Mouse (Mus musculus): ENCODE measurements around the gene Rinl. TPM values are rescaled to one million over a fixed set of nuclear protein-coding genes. Genes with fewer than 3 reads are reported as not detected.

Rinl gene
- polyA plus RNA-seq (2015; fragmentation: Nextera tagmentation; extraction: Ambion mirVana) = 7.0 and 7.7 TPM in 2 replicates

- Histone ChIP-seq H3K9ac (replicated peaks; ENCODE audit: low read length) (no peak within 1 kb of the TSS), H3K4me3 (ENCODE audit: low read length) (no peak within 1 kb of the TSS), H3K36me3 (ENCODE audit: insufficient read depth, low read length) (peaks cover 5% of the 10 kb centered on the region; the same call in 1 of the 2 replicates), H3K4me2 (replicated peaks; ENCODE audit: low read depth, low read length) (no peak within 1 kb of the TSS), H3K4me1 (ENCODE audit: insufficient read depth, low read length) (peaks cover 8% of the 10 kb centered on the region), H3K27me3 (ENCODE audit: insufficient read depth, low read length) (no peaks in the 10 kb centered on the region), H3K9me3 (ENCODE audit: low read length) (no peaks in the 10 kb centered on the region), H3K27ac (ENCODE audit: low read length) (peak within 1 kb of the TSS; percentile 31; the same call in 1 of the 2 replicates)
- WGBS = 56% methylated on average over 5 of the region's 5 CpGs
- no peak for ATAC-seq (ENCODE audit: low FRiP score, low TSS enrichment)
Observed at GRCm38 (mm10) chr7:28788307-28789195, at the start of gene Rinl. Gene Rinl, plus strand, starts transcription at chr7:28788969.

- Histone ChIP-seq H3K4me2 (replicated peaks; ENCODE audit: low read depth, low read length) (no peak overlapping the region), H3K4me3 (ENCODE audit: low read length) (no peak overlapping the region), H3K4me1 (ENCODE audit: insufficient read depth, low read length) (peaks cover 11% of the 10 kb centered on the region), H3K36me3 (ENCODE audit: insufficient read depth, low read length) (peaks cover 33% of the 10 kb centered on the region), H3K9me3 (ENCODE audit: low read length) (no peaks in the 10 kb centered on the region), H3K27ac (ENCODE audit: low read length) (no peak overlapping the region), H3K27me3 (ENCODE audit: insufficient read depth, low read length) (no peaks in the 10 kb centered on the region), H3K9ac (replicated peaks; ENCODE audit: low read length) (no peak overlapping the region)
- WGBS = 94% methylated on average over 21 of the region's 21 CpGs
- no peak for ATAC-seq (ENCODE audit: low FRiP score, low TSS enrichment)
Observed at GRCm38 (mm10) chr7:28739829-28740228, 48.9 kb upstream of the Rinl start.

GRCm38 (mm10) chr7:28740949-28741348 is 47.8 kb upstream of the Rinl start:
- Histone ChIP-seq H3K4me2 (replicated peaks; ENCODE audit: low read depth, low read length) (peak overlapping the region; percentile 75), H3K9ac (replicated peaks; ENCODE audit: low read length) (peak overlapping the region; percentile 83), H3K4me3 (ENCODE audit: low read length) (peak overlapping the region; percentile 58), H3K9me3 (ENCODE audit: low read length) (no peaks in the 10 kb centered on the region), H3K4me1 (ENCODE audit: insufficient read depth, low read length) (peaks cover 11% of the 10 kb centered on the region), H3K27ac (ENCODE audit: low read length) (peak overlapping the region; percentile 54; the same call in 1 of the 2 replicates), H3K27me3 (ENCODE audit: insufficient read depth, low read length) (no peaks in the 10 kb centered on the region), H3K36me3 (ENCODE audit: insufficient read depth, low read length) (peaks cover 34% of the 10 kb centered on the region)
- 28% methylated on average over 9 of the region's 9 CpGs for WGBS
- no peak for ATAC-seq (ENCODE audit: low FRiP score, low TSS enrichment)

GRCm38 (mm10) chr7:28741368-28741708 is 47.4 kb upstream of the Rinl start:
- Histone ChIP-seq H3K36me3 (ENCODE audit: insufficient read depth, low read length) (peaks cover 30% of the 10 kb centered on the region), H3K4me3 (ENCODE audit: low read length) (peak overlapping the region; percentile 58), H3K27me3 (ENCODE audit: insufficient read depth, low read length) (no peaks in the 10 kb centered on the region), H3K27ac (ENCODE audit: low read length) (peak overlapping the region; percentile 54; the same call in 1 of the 2 replicates), H3K4me2 (replicated peaks; ENCODE audit: low read depth, low read length) (peak overlapping the region; percentile 75), H3K9ac (replicated peaks; ENCODE audit: low read length) (peak overlapping the region; percentile 83), H3K4me1 (ENCODE audit: insufficient read depth, low read length) (peaks cover 11% of the 10 kb centered on the region), H3K9me3 (ENCODE audit: low read length) (no peaks in the 10 kb centered on the region)
- WGBS = under 1% methylated on average over 13 of the region's 13 CpGs
- ATAC-seq (ENCODE audit: low FRiP score, low TSS enrichment) = peak; percentile 22; the same call in 1 of the 2 replicates

GRCm38 (mm10) chr7:28741709-28742438 is 46.9 kb upstream of the Rinl start, which contains the start of the genes Mrps12 and Sars2:
Gene Mrps12, minus strand, starts transcription at chr7:28741820.
Gene Sars2, plus strand, starts transcription at chr7:28741992.
- H3K36me3 ChIP-seq (ENCODE audit: insufficient read depth, low read length) = peaks cover 25% of the 10 kb centered on the region
- peaks cover 11% of the 10 kb centered on the region for H3K4me1 ChIP-seq (ENCODE audit: insufficient read depth, low read length)
- no peaks in the 10 kb centered on the region for H3K27me3 ChIP-seq (ENCODE audit: insufficient read depth, low read length)
- peak within 1 kb of the TSS; percentile 83 for H3K9ac ChIP-seq (replicated peaks; ENCODE audit: low read length)
- peak within 1 kb of the TSS; percentile 76 for H3K27ac ChIP-seq (ENCODE audit: low read length)
- WGBS = under 1% methylated on average over 39 of the region's 39 CpGs
- peak within 1 kb of the TSS; percentile 58 for H3K4me3 ChIP-seq (ENCODE audit: low read length)
- peak within 1 kb of the TSS; percentile 75 for H3K4me2 ChIP-seq (replicated peaks; ENCODE audit: low read depth, low read length)
- peak; percentile 99 for ATAC-seq (ENCODE audit: low FRiP score, low TSS enrichment)
- no peaks in the 10 kb centered on the region for H3K9me3 ChIP-seq (ENCODE audit: low read length)

- WGBS = 95% methylated on average over 7 of the region's 7 CpGs
- no peaks in the 10 kb centered on the region for H3K9me3 ChIP-seq (ENCODE audit: low read length)
- ATAC-seq (ENCODE audit: low FRiP score, low TSS enrichment) = no peak; the same call in 1 of the 2 replicates
- no peak overlapping the region for H3K27ac ChIP-seq (ENCODE audit: low read length)
- H3K4me2 ChIP-seq (replicated peaks; ENCODE audit: low read depth, low read length) = no peak overlapping the region
- H3K27me3 ChIP-seq (ENCODE audit: insufficient read depth, low read length) = no peaks in the 10 kb centered on the region
- H3K36me3 ChIP-seq (ENCODE audit: insufficient read depth, low read length) = peaks cover 14% of the 10 kb centered on the region
- H3K9ac ChIP-seq (replicated peaks; ENCODE audit: low read length) = no peak overlapping the region
- no peak overlapping the region for H3K4me3 ChIP-seq (ENCODE audit: low read length)
- no peaks in the 10 kb centered on the region for H3K4me1 ChIP-seq (ENCODE audit: insufficient read depth, low read length)
Observed at GRCm38 (mm10) chr7:28749935-28750334, 38.8 kb upstream of the Rinl start.

GRCm38 (mm10) chr7:28756079-28756478 is 32.7 kb upstream of the Rinl start, which contains the start of gene Ccer2:
Gene Ccer2, plus strand, starts transcription at chr7:28756174.
- 4% methylated on average over 17 of the region's 17 CpGs for WGBS
- peaks cover 6% of the 10 kb centered on the region for H3K4me1 ChIP-seq (ENCODE audit: insufficient read depth, low read length)
- peaks cover 25% of the 10 kb centered on the region for H3K36me3 ChIP-seq (ENCODE audit: insufficient read depth, low read length)
- 0 out of 2 replicates have a peak, but pooled peaks have one; percentile 29 for ATAC-seq (ENCODE audit: low FRiP score, low TSS enrichment)
- no peak within 1 kb of the TSS for H3K9ac ChIP-seq (replicated peaks; ENCODE audit: low read length)
- H3K4me2 ChIP-seq (replicated peaks; ENCODE audit: low read depth, low read length) = peak within 1 kb of the TSS; percentile 36
- H3K27ac ChIP-seq (ENCODE audit: low read length) = no peak within 1 kb of the TSS
- H3K9me3 ChIP-seq (ENCODE audit: low read length) = no peaks in the 10 kb centered on the region
- peaks cover 10% of the 10 kb centered on the region; the same call in 1 of the 2 replicates for H3K27me3 ChIP-seq (ENCODE audit: insufficient read depth, low read length)
- no peak within 1 kb of the TSS for H3K4me3 ChIP-seq (ENCODE audit: low read length)

- H3K4me1 ChIP-seq (ENCODE audit: insufficient read depth, low read length) = peaks cover 6% of the 10 kb centered on the region
- H3K36me3 ChIP-seq (ENCODE audit: insufficient read depth, low read length) = peaks cover 26% of the 10 kb centered on the region
- WGBS = 89% methylated on average over 13 of the region's 13 CpGs
- peaks cover 10% of the 10 kb centered on the region; the same call in 1 of the 2 replicates for H3K27me3 ChIP-seq (ENCODE audit: insufficient read depth, low read length)
- ATAC-seq (ENCODE audit: low FRiP score, low TSS enrichment) = no peak
- no peak overlapping the region for H3K9ac ChIP-seq (replicated peaks; ENCODE audit: low read length)
- H3K27ac ChIP-seq (ENCODE audit: low read length) = no peak overlapping the region
- no peak overlapping the region for H3K4me3 ChIP-seq (ENCODE audit: low read length)
- no peaks in the 10 kb centered on the region for H3K9me3 ChIP-seq (ENCODE audit: low read length)
- no peak overlapping the region for H3K4me2 ChIP-seq (replicated peaks; ENCODE audit: low read depth, low read length)
Observed at GRCm38 (mm10) chr7:28758623-28759022, 30.1 kb upstream of the Rinl start.

- Histone ChIP-seq H3K9ac (replicated peaks; ENCODE audit: low read length) (no peak overlapping the region), H3K4me1 (ENCODE audit: insufficient read depth, low read length) (peaks cover 6% of the 10 kb centered on the region; the same call in 1 of the 2 replicates), H3K27me3 (ENCODE audit: insufficient read depth, low read length) (no peaks in the 10 kb centered on the region), H3K4me2 (replicated peaks; ENCODE audit: low read depth, low read length) (no peak overlapping the region), H3K36me3 (ENCODE audit: insufficient read depth, low read length) (peaks cover 26% of the 10 kb centered on the region), H3K4me3 (ENCODE audit: low read length) (no peak overlapping the region), H3K9me3 (ENCODE audit: low read length) (no peaks in the 10 kb centered on the region), H3K27ac (ENCODE audit: low read length) (no peak overlapping the region)
- 89% methylated on average over 9 of the region's 9 CpGs for WGBS
- ATAC-seq (ENCODE audit: low FRiP score, low TSS enrichment) = no peak
Observed at GRCm38 (mm10) chr7:28761907-28762306, 26.9 kb upstream of the Rinl start.

Measured in kidney, embryonic 16.5 days (tissue).